Mouse (Mus musculus) neural tube, embryonic 11.5 days (tissue): ENCODE results near the gene H2al1i. TPM values are rescaled to one million over a fixed set of nuclear protein-coding genes. Genes with fewer than 3 reads are reported as not detected.
"Not testable (repeated sequence)": the region's sequence is repeated elsewhere in the genome, so short reads cannot be mapped to it uniquely, and the experiment has no call there.

Source experiments
- ATAC-seq: fragments of 200-750 bp; cut with Nextera tagmentation; 2 replicates; pipeline ENCODE4 v1.8.0; 2017; ENCODE audit warnings: moderate number of reproducible peaks, mild to moderate bottlenecking, moderate TSS enrichment, moderate library complexity; ENCODE audit not compliant: insufficient read depth, low FRiP score, low TSS enrichment
- DNase-seq: peaks from one replicate; pipeline ENCODE4 v3.0.0-alpha.2; 2015; ENCODE audit warnings: low spot score
- H3K27ac ChIP-seq: fragments of 300-500 bp; sonication (generic); 2 replicates; pipeline ENCODE4 v1.5.1; 2014; ENCODE audit warnings: low read depth, mild to moderate bottlenecking, low read length
- H3K27me3 ChIP-seq: fragments of 300-500 bp; sonication (generic); 2 replicates; pipeline ENCODE4 v1.6.1; 2014; ENCODE audit warnings: mild to moderate bottlenecking, low read length, mixed read lengths; ENCODE audit not compliant: control insufficient read depth, insufficient read depth
- H3K36me3 ChIP-seq: fragments of 300-500 bp; sonication (generic); 2 replicates; pipeline ENCODE4 v1.6.1; 2014; ENCODE audit warnings: mild to moderate bottlenecking, low read length, moderate library complexity, mixed read lengths; ENCODE audit not compliant: control insufficient read depth, insufficient read depth
- H3K4me1 ChIP-seq: fragments of 300-500 bp; sonication (generic); 2 replicates; pipeline ENCODE4 v1.6.1; 2014; ENCODE audit warnings: low read length, mixed read lengths; ENCODE audit not compliant: control insufficient read depth, insufficient read depth
- H3K4me2 ChIP-seq: fragments of 300-500 bp; sonication (generic); 2 replicates; pipeline ENCODE4 v1.6.1; 2014; ENCODE audit warnings: low read depth, mild to moderate bottlenecking, moderate library complexity
- H3K4me3 ChIP-seq: fragments of 300-500 bp; sonication (generic); 2 replicates; pipeline ENCODE4 v1.5.1; 2014; ENCODE audit warnings: low read depth, low read length
- H3K9ac ChIP-seq: fragments of 300-500 bp; sonication (generic); 2 replicates; pipeline ENCODE4 v1.6.1; 2014; ENCODE audit warnings: mild to moderate bottlenecking, low read length
- H3K9me3 ChIP-seq: fragments of 300-500 bp; sonication (generic); 2 replicates; pipeline ENCODE4 v1.6.1; 2016; ENCODE audit warnings: low read length; ENCODE audit not compliant: control insufficient read depth
- WGBS: fragments of 180-500 bp; shearing (Covaris S2); extraction: QIAGEN DNeasy Blood & Tissue Kit; methylation state at CpG from one replicate; pipeline ENCODE4 v1.1.7; 2014; 5-methylcytosine and 5-hydroxymethylcytosine counted together
- polyA plus RNA-seq: library from polyadenylated mRNA; unstranded; fragments of >200 nt; fragmentation: Nextera tagmentation; extraction: Ambion mirVana; gene quantifications from 2 replicates; pipeline ENCODE4 v1.2.1, GENCODE M21; 2014

H2al1i gene
- polyA plus RNA-seq = not detected in 2 replicates

DNA sequence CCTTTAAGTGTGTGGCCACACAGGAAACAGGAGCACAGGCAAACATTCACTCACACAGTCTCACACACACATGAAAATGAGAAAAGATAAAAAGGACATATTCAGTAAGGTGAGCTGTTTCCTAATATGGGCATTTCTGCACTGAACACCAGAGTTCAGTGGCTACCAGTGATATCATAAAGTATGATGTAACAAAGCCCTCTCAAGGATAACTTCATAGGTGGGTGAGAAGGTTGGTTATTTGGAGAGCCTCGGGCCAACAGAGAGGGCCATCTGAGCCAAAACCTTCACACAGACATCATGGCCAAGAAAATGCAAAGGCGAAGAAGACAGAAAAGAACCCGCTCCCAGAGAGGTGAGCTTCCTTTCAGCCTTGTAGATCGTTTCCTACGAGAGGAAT is at the start of gene H2al1i:
H2al1i (plus strand) TSS at position 301 of the 400 bp plus-strand sequence.
- H3K36me3 ChIP-seq, H3K9ac ChIP-seq, H3K4me1 ChIP-seq, DNase-seq, ATAC-seq, H3K4me3 ChIP-seq, H3K4me2 ChIP-seq, H3K27ac ChIP-seq, H3K27me3 ChIP-seq, H3K9me3 ChIP-seq: not testable (repeated sequence)
- 100% methylated on average over 1 of the region's 5 CpGs for WGBS

DNA sequence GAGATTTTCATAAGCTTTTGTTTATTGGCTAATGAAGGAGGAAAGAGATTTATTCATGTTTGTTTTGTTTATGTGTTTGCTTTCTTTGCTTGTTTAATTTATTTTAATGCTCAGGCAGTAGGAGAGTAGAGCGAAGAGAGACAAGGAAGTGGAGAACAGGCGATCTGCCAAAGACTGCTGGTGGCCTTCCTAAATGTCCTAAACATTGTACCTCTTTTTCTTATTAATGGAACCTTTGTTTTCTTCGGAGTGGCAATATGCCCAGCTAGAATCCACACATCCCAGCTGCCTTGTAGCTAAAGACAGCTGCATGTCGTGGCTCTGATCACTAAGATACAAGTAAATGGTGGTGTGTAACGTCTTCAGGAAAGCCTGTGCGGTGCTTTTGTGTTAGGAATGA is 47.4 kb upstream of the H2al1i start:
- Histone ChIP-seq H3K9me3 (no peaks in the 10 kb centered on the region), H3K4me1 (no peaks in the 10 kb centered on the region), H3K27ac (no peak overlapping the region), H3K9ac (no peak overlapping the region), H3K4me3 (no peak overlapping the region), H3K4me2 (no peak overlapping the region), H3K27me3 (no peaks in the 10 kb centered on the region), H3K36me3 (no peaks in the 10 kb centered on the region)
- ATAC-seq (no peak), DNase-seq (no peak)
- WGBS = 77% methylated on average over 6 of the region's 6 CpGs

DNA sequence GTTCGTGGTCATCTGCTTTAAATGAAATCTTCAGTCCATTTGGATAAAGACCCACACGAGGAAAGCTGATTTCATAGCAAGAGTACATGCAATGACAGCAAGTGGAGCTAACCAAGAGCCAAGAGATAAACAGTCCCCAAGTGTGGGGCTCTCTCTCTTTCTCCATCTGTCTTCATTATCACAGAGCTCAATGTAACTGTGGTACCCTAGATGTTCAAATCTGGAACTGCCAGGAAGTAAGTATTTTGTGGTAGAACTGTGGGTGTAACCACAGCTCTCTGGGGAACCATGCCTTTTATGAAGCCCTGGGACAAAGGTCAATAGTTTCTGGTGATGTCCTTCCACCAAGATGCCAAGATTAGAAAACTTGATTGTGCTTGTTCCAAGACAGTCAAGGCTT is 43.7 kb upstream of the H2al1i start:
- DNase-seq (no peak), ATAC-seq (no peak)
- no peaks in the 10 kb centered on the region for H3K9me3 ChIP-seq
- no peaks in the 10 kb centered on the region for H3K36me3 ChIP-seq
- H3K4me1 ChIP-seq = no peaks in the 10 kb centered on the region
- no peak overlapping the region for H3K27ac ChIP-seq
- WGBS = 68% methylated on average over 2 of the region's 2 CpGs
- no peaks in the 10 kb centered on the region for H3K27me3 ChIP-seq
- no peak overlapping the region for H3K9ac ChIP-seq
- H3K4me2 ChIP-seq = no peak overlapping the region
- H3K4me3 ChIP-seq = no peak overlapping the region

DNA sequence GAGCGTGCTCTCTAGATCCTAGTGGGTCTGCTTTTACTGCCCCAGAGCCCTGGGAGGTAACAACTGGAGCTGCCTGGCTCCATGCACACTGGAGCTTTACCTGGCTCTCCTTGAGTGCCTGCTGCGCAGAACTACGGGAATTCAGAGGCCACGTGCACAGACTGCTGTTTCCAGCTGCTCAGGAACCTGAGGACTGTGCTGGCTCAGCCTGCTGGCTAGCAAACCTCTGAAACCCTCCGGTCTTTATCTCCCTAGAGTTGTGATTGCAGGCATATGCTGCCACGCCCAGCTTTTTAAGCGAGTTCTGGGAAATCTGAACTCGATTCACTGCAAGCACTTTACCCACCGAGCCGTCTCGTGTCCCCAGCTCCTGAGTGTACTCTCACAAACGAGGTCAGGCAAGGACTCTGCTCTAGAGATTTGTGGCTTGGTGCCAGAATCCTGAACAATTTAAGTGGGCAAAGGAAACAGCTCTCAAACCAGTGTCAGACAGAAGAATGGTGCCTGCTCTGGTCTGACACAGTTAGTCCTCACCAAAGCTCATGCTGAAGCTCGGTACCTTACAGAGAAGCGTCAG is 36.1 kb upstream of the H2al1i start:
- DNase-seq (no peak), ATAC-seq (no peak)
- Histone ChIP-seq H3K9ac (no peak overlapping the region), H3K27ac (no peak overlapping the region), H3K27me3 (no peaks in the 10 kb centered on the region), H3K9me3 (no peaks in the 10 kb centered on the region), H3K4me3 (no peak overlapping the region), H3K4me2 (no peak overlapping the region), H3K36me3 (no peaks in the 10 kb centered on the region), H3K4me1 (no peaks in the 10 kb centered on the region)
- WGBS = 79% methylated on average over 14 of the region's 14 CpGs

DNA sequence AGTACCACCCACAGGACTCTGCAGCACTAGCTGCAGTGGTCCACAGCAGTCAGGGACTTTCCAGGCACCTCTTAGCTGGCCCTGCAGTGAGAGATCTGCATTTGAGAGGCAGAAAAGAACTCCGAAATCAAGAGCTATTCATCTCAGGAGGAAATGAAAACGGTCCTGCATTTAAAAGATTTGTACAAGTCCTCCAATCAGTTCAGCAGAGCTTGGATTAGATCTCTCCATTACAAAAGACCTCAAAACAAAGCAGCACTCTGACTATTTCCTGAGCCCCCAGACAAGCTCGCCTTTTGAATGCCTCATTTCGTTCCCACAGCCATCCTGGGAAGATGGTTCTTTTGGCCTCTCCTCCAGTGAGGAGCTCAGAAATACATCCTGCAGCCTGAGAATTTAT is 35.2 kb upstream of the H2al1i start:
- H3K9me3 ChIP-seq = no peaks in the 10 kb centered on the region
- no peak overlapping the region for H3K4me2 ChIP-seq
- H3K4me1 ChIP-seq = no peaks in the 10 kb centered on the region
- DNase-seq (no peak), ATAC-seq (no peak)
- H3K4me3 ChIP-seq = no peak overlapping the region
- H3K27me3 ChIP-seq = no peaks in the 10 kb centered on the region
- no peaks in the 10 kb centered on the region for H3K36me3 ChIP-seq
- WGBS = 67% methylated on average over 4 of the region's 4 CpGs
- no peak overlapping the region for H3K27ac ChIP-seq
- H3K9ac ChIP-seq = no peak overlapping the region

DNA sequence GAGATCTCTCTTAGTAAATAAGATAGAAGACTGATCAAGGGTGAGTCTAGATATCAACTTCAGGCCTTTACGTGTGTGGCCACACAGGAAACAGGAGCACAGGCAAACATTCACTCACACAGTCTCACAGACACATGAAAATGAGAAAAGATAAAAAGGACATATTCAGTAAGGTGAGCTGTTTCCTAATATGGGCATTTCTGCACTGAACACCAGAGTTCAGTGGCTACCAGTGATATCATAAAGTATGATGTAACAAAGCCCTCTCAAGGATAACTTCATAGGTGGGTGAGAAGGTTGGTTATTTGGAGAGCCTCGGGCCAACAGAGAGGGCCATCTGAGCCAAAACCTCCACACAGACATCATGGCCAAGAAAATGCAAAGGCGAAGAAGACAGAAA is 25.5 kb upstream of the H2al1i start, which contains the start of gene H2al1a:
H2al1a (plus strand) TSS at position 301 of the 400 bp plus-strand sequence.
- H3K9me3 ChIP-seq, H3K4me2 ChIP-seq, H3K4me3 ChIP-seq, H3K9ac ChIP-seq, H3K27ac ChIP-seq, H3K27me3 ChIP-seq, H3K36me3 ChIP-seq, ATAC-seq, DNase-seq, H3K4me1 ChIP-seq: not testable (repeated sequence)
- WGBS = no CpG with 5 or more reads among the region's 3 CpGs

DNA sequence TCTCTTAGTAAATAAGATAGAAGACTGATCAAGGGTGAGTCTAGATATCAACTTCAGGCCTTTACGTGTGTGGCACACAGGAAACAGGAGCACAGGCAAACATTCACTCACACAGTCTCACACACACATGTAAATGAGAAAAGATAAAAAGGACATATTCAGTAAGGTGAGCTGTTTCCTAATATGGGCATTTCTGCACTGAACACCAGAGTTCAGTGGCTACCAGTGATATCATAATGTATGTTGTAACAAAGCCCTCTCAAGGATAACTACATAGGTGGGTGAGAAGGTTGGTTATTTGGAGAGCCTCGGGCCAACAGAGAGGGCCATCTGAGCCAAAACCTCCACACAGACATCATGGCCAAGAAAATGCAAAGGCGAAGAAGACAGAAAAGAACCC is 22.3 kb upstream of the H2al1i start, which contains the start of gene H2al1b:
H2al1b (plus strand) TSS at position 301 of the 400 bp plus-strand sequence.
- H3K36me3 ChIP-seq = not testable (repeated sequence)
- WGBS = 88% methylated on average over 1 of the region's 3 CpGs

DNA sequence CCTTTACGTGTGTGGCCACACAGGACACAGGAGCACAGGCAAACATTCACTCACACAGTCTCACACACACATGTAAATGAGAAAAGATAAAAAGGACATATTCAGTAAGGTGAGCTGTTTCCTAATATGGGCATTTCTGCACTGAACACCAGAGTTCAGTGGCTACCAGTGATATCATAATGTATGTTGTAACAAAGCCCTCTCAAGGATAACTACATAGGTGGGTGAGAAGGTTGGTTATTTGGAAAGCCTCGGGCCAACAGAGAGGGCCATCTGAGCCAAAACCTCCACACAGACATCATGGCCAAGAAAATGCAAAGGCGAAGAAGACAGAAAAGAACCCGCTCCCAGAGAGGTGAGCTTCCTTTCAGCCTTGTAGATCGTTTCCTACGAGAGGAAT is 19.1 kb upstream of the H2al1i start, which contains the start of gene H2al1c:
H2al1c (plus strand) TSS at position 301 of the 400 bp plus-strand sequence.
- not testable (repeated sequence) for H3K9ac ChIP-seq, H3K9me3 ChIP-seq, H3K27ac ChIP-seq, H3K27me3 ChIP-seq, H3K36me3 ChIP-seq, ATAC-seq, H3K4me1 ChIP-seq, H3K4me2 ChIP-seq, H3K4me3 ChIP-seq, DNase-seq
- 92% methylated on average over 1 of the region's 6 CpGs for WGBS

More for the DNA sequence above, 22.3 kb upstream of the H2al1i start, which contains the start of gene H2al1b:
- ATAC-seq, H3K4me1 ChIP-seq, H3K9ac ChIP-seq, H3K27me3 ChIP-seq, DNase-seq, H3K9me3 ChIP-seq, H3K4me3 ChIP-seq, H3K4me2 ChIP-seq, H3K27ac ChIP-seq: not testable (repeated sequence)

DNA sequence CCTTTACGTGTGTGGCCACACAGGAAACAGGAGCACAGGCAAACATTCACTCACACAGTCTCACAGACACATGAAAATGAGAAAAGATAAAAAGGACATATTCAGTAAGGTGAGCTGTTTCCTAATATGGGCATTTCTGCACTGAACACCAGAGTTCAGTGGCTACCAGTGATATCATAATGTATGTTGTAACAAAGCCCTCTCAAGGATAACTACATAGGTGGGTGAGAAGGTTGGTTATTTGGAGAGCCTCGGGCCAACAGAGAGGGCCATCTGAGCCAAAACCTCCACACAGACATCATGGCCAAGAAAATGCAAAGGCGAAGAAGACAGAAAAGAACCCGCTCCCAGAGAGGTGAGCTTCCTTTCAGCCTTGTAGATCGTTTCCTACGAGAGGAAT is 15.9 kb upstream of the H2al1i start, which contains the start of gene H2al1d:
H2al1d (plus strand) TSS at position 301 of the 400 bp plus-strand sequence.
- DNase-seq, H3K9ac ChIP-seq, H3K36me3 ChIP-seq, H3K27me3 ChIP-seq, H3K4me1 ChIP-seq, H3K27ac ChIP-seq, ATAC-seq, H3K4me3 ChIP-seq, H3K4me2 ChIP-seq, H3K9me3 ChIP-seq: not testable (repeated sequence)
- whole genome bisulfite sequencing = no CpG with 5 or more reads among the region's 6 CpGs
